Mouse (Mus musculus) liver, embryonic 14.5 days (tissue): ENCODE measurements at regions not wholly inside any gene's neighbourhood (a gene's known extent, or its start where the extent isn't known, plus 50 kb on each side); places are given as distances from the start of the nearest gene placed in this dataset.

Experiments used
- CTCF ChIP-seq: IDR thresholded peaks from 2 replicates; pipeline ENCODE4 v1.5.1; 2016; ENCODE audit warnings: antibody characterized with exemption, low read depth, control low read depth
- EP300 ChIP-seq: IDR thresholded peaks from 2 replicates; pipeline ENCODE4 v1.6.1; 2016; ENCODE audit warnings: antibody characterized with exemption, low read depth

GRCm38 (mm10) chr2:116652106-116652505, 226.4 kb upstream of the Tmco5 start:
- no peak for TF ChIP-seq CTCF
- no peak for TF ChIP-seq EP300
